Mouse (Mus musculus) intestine, embryonic 15.5 days (tissue): Measurements from ENCODE around the gene Gp1ba. TPM values are rescaled to one million over a fixed set of nuclear protein-coding genes. Genes with fewer than 3 reads are reported as not detected.
A peak's percentile ranks its signal among the peaks of the same experiment; 100 is the strongest.

Experiments
- ATAC-seq: fragments of 200-750 bp; cut with Nextera tagmentation; 2 replicates; pipeline ENCODE4 v1.8.0; 2017; ENCODE audit warnings: moderate TSS enrichment, moderate library complexity
- H3K27ac ChIP-seq: fragments of 300-500 bp; sonication (generic); 2 replicates; pipeline ENCODE4 v1.5.1; 2015; ENCODE audit warnings: mild to moderate bottlenecking, inconsistent platforms
- H3K27me3 ChIP-seq: fragments of 300-500 bp; sonication (generic); replicated peaks from 2 replicates; pipeline ENCODE4 v1.6.1; 2015; ENCODE audit warnings: inconsistent platforms
- H3K36me3 ChIP-seq: fragments of 300-500 bp; sonication (generic); 2 replicates; pipeline ENCODE4 v1.6.1; 2015; ENCODE audit warnings: inconsistent platforms
- H3K4me1 ChIP-seq: fragments of 300-500 bp; sonication (generic); replicated peaks from 2 replicates; pipeline ENCODE4 v1.6.1; 2015; ENCODE audit warnings: inconsistent platforms
- H3K4me2 ChIP-seq: fragments of 300-500 bp; sonication (generic); replicated peaks from 2 replicates; pipeline ENCODE4 v1.6.1; 2015; ENCODE audit warnings: mild to moderate bottlenecking, inconsistent platforms
- H3K4me3 ChIP-seq: fragments of 300-500 bp; sonication (generic); replicated peaks from 2 replicates; pipeline ENCODE4 v1.5.1; 2015; ENCODE audit warnings: inconsistent platforms
- H3K9ac ChIP-seq: fragments of 300-500 bp; sonication (generic); 2 replicates; pipeline ENCODE4 v1.6.1; 2015; ENCODE audit warnings: inconsistent platforms
- H3K9me3 ChIP-seq: fragments of 300-500 bp; sonication (generic); 2 replicates; pipeline ENCODE4 v1.6.1; 2016; ENCODE audit warnings: inconsistent platforms
- WGBS: fragments of 180-500 bp; shearing (Covaris S2); methylation state at CpG from one replicate; pipeline ENCODE4 v1.1.7; 2015; 5-methylcytosine and 5-hydroxymethylcytosine counted together
- polyA plus RNA-seq: library from polyadenylated mRNA; unstranded; fragments of >200 nt; fragmentation: Nextera tagmentation; extraction: Ambion mirVana; gene quantifications from 2 replicates; pipeline ENCODE4 v1.2.1, GENCODE M21; 2015

The Gp1ba gene
- 0.21 and 0.24 TPM in 2 replicates for polyA plus RNA-seq

DNA sequence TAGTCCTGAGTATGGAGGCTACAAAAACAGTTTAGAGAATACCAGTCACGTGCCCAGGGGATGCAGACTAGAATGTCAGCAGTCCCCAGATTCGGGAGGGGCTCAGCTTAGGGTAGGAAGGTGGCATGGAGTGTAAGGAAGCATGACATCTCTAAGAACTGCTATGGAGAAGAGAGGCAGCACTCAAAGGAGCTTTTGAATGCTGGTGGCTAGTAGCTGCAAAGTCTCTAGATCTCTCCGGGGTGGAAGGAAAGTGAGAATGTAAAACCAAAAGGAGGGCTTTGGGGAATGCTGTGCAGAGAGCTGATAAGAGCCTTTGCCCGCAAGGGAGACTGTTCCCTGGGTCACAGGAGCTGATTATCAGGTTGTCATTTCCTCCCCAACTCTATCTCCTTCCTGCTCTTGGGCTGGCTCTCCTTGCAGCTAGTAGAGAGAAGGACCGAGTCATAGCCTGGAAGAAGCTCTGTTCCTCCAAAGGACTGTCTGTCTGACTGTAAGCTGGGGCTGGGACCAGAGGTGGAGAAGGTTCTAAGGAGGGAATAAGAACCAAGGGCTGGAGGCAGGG lies at the start of gene Gp1ba:
Gene Gp1ba (plus strand): TSS at position 409 of the 565 bp plus-strand sequence.
- Histone ChIP-seq H3K9me3 (no peaks in the 10 kb centered on the region), H3K9ac (no peak within 1 kb of the TSS), H3K36me3 (no peaks in the 10 kb centered on the region), H3K27ac (no peak within 1 kb of the TSS), H3K4me3 (no peak within 1 kb of the TSS), H3K4me2 (no peak within 1 kb of the TSS), H3K27me3 (no peaks in the 10 kb centered on the region), H3K4me1 (no peaks in the 10 kb centered on the region)
- peak; percentile 31; the same call in 1 of the 2 replicates for ATAC-seq
- WGBS: 28% methylated on average over 5 of the region's 5 CpGs

DNA sequence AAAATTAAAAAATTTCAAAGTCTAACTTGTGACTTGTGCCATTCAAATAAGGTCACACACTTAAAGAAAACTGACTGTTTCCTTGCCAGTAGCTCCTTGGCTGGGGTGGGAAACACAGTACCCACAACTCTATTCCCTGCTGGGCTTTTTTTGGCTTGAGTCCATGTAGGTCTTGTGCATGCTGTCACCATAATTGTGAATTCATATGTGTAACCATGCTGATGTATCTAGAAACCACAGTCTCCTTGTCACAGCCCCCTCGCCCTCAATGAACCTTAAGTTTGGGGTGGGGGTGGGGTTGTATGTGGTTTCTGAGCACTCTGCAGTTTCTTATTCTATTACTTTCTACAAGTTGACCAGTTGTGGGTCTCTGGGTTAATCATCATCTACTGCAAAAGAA lies 47.2 kb upstream of the Gp1ba start:
- no peak overlapping the region for H3K9ac ChIP-seq
- WGBS: 90% methylated on average over 1 of the region's 1 CpGs

GRCm38 (mm10) chr11:70594253-70594989 lies 44.5 kb upstream of the Gp1ba start:
- ATAC-seq: no peak
- Histone ChIP-seq H3K27ac (no peak overlapping the region), H3K4me3 (no peak overlapping the region), H3K9ac (no peak overlapping the region), H3K27me3 (no peaks in the 10 kb centered on the region), H3K4me2 (no peak overlapping the region), H3K36me3 (peaks cover 9% of the 10 kb centered on the region), H3K9me3 (no peaks in the 10 kb centered on the region), H3K4me1 (peaks cover 10% of the 10 kb centered on the region; the same call in 1 of the 2 replicates)
- WGBS: 81% methylated on average over 15 of the region's 15 CpGs

More for the DNA sequence above, 47.2 kb upstream of the Gp1ba start:
- Histone ChIP-seq H3K9me3 (no peaks in the 10 kb centered on the region), H3K27me3 (no peaks in the 10 kb centered on the region), H3K4me1 (peaks cover 8% of the 10 kb centered on the region; the same call in 1 of the 2 replicates), H3K36me3 (no peaks in the 10 kb centered on the region), H3K4me2 (no peak overlapping the region), H3K27ac (no peak overlapping the region), H3K4me3 (no peak overlapping the region)
- ATAC-seq: no peak

DNA sequence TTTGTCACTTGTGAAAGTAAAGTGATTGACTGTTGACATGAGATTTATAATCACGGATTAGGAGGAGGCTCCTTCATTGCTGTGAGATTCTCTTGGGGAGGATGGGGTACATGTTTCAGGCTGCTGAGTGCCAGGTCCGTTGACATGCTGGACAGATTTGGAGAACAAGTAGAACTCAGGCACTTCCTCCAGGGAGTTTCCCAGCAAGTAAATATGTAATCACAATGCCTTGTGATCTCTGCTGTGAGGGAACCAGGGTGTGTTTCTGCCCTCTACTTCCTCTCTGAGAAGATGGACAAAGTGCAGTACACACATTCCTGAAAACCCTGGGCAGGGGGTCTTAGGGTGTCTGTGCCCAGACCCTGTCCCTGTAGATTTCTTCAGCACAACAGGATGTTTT lies 43.3 kb upstream of the Gp1ba start:
- Histone ChIP-seq H3K27ac (peak overlapping the region; percentile 20; the same call in 1 of the 2 replicates), H3K9me3 (no peaks in the 10 kb centered on the region), H3K36me3 (peaks cover 9% of the 10 kb centered on the region), H3K4me2 (no peak overlapping the region), H3K27me3 (no peaks in the 10 kb centered on the region), H3K4me1 (peaks cover 10% of the 10 kb centered on the region; the same call in 1 of the 2 replicates), H3K4me3 (no peak overlapping the region), H3K9ac (no peak overlapping the region)
- 59% methylated on average over 2 of the region's 2 CpGs for WGBS
- ATAC-seq: peak; percentile 78

DNA sequence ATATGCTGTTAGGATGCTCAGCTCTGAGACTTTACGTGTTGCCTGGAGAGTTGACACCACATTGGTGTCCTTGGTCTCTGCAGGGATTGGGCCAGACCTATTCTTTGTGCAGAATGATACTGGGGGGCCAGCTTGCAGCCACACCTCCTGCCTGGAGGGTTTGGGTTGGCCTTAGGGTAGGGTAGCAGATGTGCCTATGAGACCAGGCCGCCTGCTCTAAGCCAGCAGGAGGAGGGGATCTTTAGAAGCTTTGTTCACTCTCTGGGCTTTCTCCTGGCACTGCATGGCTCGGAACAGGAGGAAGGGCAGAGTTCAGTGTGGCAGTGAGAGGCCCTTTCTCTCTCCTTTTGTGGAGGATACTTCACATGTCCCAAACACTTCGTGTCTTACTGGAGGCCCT lies 42.8 kb upstream of the Gp1ba start:
- Histone ChIP-seq H3K9me3 (no peaks in the 10 kb centered on the region), H3K27me3 (no peaks in the 10 kb centered on the region), H3K36me3 (peaks cover 9% of the 10 kb centered on the region), H3K27ac (peak overlapping the region; percentile 20), H3K4me3 (no peak overlapping the region), H3K4me2 (peak overlapping the region; percentile 10; the same call in 1 of the 2 replicates), H3K9ac (no peak overlapping the region), H3K4me1 (peaks cover 10% of the 10 kb centered on the region; the same call in 1 of the 2 replicates)
- WGBS: 56% methylated on average over 4 of the region's 4 CpGs
- peak; percentile 65 for ATAC-seq

DNA sequence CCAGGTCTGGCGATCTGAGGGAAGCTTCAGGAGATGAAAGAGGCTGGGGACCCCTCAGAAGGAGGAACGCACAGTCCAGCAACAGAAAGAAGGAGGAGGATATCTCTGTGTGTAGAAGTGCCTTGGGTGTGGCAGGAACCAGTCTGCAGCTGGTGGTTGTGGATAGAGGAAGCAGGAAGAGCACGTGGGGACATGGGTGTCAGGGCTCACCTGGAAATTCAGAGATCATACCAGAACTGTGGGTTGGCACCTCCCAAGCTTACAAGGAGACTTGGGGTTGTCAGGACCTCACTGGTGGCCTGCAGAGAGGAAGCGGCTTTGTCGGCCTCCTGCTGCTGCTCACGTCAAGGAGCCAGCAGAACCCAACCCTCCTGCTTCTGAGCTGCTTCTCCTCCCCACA lies 41.6 kb upstream of the Gp1ba start:
- Histone ChIP-seq H3K9ac (no peak overlapping the region), H3K4me1 (peaks cover 10% of the 10 kb centered on the region; the same call in 1 of the 2 replicates), H3K9me3 (no peaks in the 10 kb centered on the region), H3K36me3 (peaks cover 12% of the 10 kb centered on the region), H3K4me2 (no peak overlapping the region), H3K27ac (no peak overlapping the region), H3K4me3 (no peak overlapping the region), H3K27me3 (no peaks in the 10 kb centered on the region)
- 84% methylated on average over 6 of the region's 6 CpGs for WGBS
- ATAC-seq: no peak

GRCm38 (mm10) chr11:70598451-70598953 lies 40.4 kb upstream of the Gp1ba start:
- Histone ChIP-seq H3K4me2 (no peak overlapping the region), H3K4me1 (peaks cover 10% of the 10 kb centered on the region; the same call in 1 of the 2 replicates), H3K27ac (no peak overlapping the region), H3K27me3 (no peaks in the 10 kb centered on the region), H3K4me3 (no peak overlapping the region), H3K36me3 (peaks cover 15% of the 10 kb centered on the region), H3K9me3 (no peaks in the 10 kb centered on the region), H3K9ac (no peak overlapping the region)
- 86% methylated on average over 9 of the region's 9 CpGs for WGBS
- ATAC-seq: no peak

DNA sequence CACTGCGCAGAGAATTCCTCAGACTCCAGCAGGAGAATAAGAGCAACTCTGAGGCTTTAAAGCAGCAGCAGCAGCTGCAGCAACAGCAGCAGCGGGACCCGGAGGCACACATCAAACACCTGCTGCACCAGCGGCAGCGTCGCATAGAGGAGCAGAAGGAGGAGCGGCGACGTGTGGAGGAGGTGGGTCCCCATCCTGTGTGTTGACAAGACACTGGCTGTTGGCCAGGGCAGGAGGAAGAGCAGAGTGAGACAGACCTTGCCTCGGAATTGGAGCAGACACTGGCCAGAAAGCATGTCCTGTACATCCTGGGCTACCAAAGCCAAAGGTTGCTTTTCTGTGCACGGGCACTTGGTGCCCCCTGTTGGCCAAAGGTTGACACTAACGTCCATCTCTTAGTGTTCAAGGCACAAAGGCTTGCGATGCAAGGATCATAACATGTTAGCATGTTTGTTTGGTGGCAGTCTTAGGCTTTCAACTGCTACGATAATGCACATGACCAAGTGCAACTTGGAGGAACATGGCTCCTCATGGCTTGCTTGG lies 33.8 kb upstream of the Gp1ba start:
- H3K4me2 ChIP-seq: no peak overlapping the region
- no peak overlapping the region for H3K4me3 ChIP-seq
- ATAC-seq: peak; percentile 34; the same call in 1 of the 2 replicates
- H3K9ac ChIP-seq: no peak overlapping the region
- no peaks in the 10 kb centered on the region for H3K4me1 ChIP-seq
- no peaks in the 10 kb centered on the region for H3K9me3 ChIP-seq
- H3K36me3 ChIP-seq: peaks cover 47% of the 10 kb centered on the region
- H3K27me3 ChIP-seq: no peaks in the 10 kb centered on the region
- H3K27ac ChIP-seq: no peak overlapping the region
- WGBS: 49% methylated on average over 14 of the region's 14 CpGs

GRCm38 (mm10) chr11:70606717-70607116 lies 32.2 kb upstream of the Gp1ba start:
- Histone ChIP-seq H3K4me2 (no peak overlapping the region), H3K9ac (no peak overlapping the region), H3K27me3 (no peaks in the 10 kb centered on the region), H3K4me3 (no peak overlapping the region), H3K4me1 (no peaks in the 10 kb centered on the region), H3K36me3 (peaks cover 54% of the 10 kb centered on the region), H3K27ac (no peak overlapping the region), H3K9me3 (no peaks in the 10 kb centered on the region)
- no peak for ATAC-seq
- WGBS: 75% methylated on average over 12 of the region's 12 CpGs

GRCm38 (mm10) chr11:70607611-70608010 lies 31.3 kb upstream of the Gp1ba start:
- Histone ChIP-seq H3K9ac (no peak overlapping the region), H3K9me3 (no peaks in the 10 kb centered on the region), H3K4me2 (no peak overlapping the region), H3K4me1 (no peaks in the 10 kb centered on the region), H3K27ac (no peak overlapping the region), H3K4me3 (no peak overlapping the region), H3K36me3 (peaks cover 54% of the 10 kb centered on the region), H3K27me3 (no peaks in the 10 kb centered on the region)
- WGBS: 87% methylated on average over 9 of the region's 9 CpGs
- no peak for ATAC-seq

DNA sequence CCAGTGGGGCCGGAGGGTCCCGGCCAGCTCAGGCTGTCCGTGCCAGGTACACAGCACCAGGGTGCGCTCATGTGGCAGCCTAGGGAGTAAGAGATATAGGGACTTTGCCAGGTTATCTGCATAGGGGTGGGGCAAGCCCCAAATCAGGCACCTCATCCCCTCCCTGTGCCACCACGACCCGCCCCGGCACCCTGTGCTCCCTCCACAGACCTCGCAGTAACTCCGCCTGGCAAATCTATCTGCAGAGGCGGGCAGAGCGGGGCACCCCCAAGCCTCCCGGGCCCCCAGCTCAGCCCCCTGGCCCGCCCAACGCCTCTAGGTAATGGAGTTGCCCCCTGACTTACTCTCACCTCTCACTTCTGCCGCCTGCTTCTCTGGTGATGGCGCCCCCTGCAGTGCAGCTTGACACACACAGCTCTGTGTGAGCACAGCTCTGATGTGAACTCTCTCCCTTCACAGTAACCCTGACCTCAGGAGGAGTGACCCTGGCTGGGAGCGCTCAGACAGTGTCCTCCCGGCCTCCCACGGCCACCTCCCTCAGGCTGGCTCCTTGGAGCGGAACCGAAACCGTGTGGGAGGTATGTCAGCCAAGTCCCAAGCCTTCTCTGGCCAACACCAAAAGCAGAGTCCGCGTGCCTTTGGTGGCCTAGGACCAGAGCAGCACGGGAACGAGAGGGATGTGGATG lies 30.4 kb upstream of the Gp1ba start:
- no peak for ATAC-seq
- Histone ChIP-seq H3K27me3 (no peaks in the 10 kb centered on the region), H3K4me3 (no peak overlapping the region), H3K9me3 (no peaks in the 10 kb centered on the region), H3K4me2 (no peak overlapping the region), H3K36me3 (peaks cover 56% of the 10 kb centered on the region), H3K27ac (no peak overlapping the region), H3K9ac (no peak overlapping the region), H3K4me1 (no peaks in the 10 kb centered on the region)
- 91% methylated on average over 25 of the region's 26 CpGs for WGBS

GRCm38 (mm10) chr11:70610752-70611151 lies 28.2 kb upstream of the Gp1ba start:
- no peak for ATAC-seq
- H3K9me3 ChIP-seq: no peaks in the 10 kb centered on the region
- H3K4me2 ChIP-seq: no peak overlapping the region
- H3K4me3 ChIP-seq: no peak overlapping the region
- H3K27ac ChIP-seq: no peak overlapping the region
- peaks cover 50% of the 10 kb centered on the region for H3K36me3 ChIP-seq
- 83% methylated on average over 4 of the region's 4 CpGs for WGBS
- H3K9ac ChIP-seq: no peak overlapping the region
- peaks cover 13% of the 10 kb centered on the region for H3K4me1 ChIP-seq
- no peaks in the 10 kb centered on the region for H3K27me3 ChIP-seq
